Mouse (Mus musculus) cortical plate, adult 2 months (tissue): ENCODE results near the gene Atl2. TPM values are rescaled to one million over a fixed set of nuclear protein-coding genes. Genes with fewer than 3 reads are reported as not detected.
A peak's percentile ranks its signal among the peaks of the same experiment; 100 is the strongest.

ENCODE experiments used
- H3K27ac ChIP-seq: fragments of 200-500 bp; 2 replicates; pipeline ENCODE4 v1.5.1; 2012; ENCODE audit warnings: low read length, control low read depth, inconsistent platforms; ENCODE audit not compliant: insufficient read depth
- H3K4me1 ChIP-seq: fragments of 200-500 bp; 2 replicates; pipeline ENCODE4 v1.6.1; 2011; ENCODE audit warnings: low read length; ENCODE audit not compliant: control insufficient read depth, insufficient read depth
- H3K4me3 ChIP-seq: fragments of 200-500 bp; 2 replicates; pipeline ENCODE4 v1.5.1; 2011; ENCODE audit warnings: mild to moderate bottlenecking, low read length, control low read depth; ENCODE audit not compliant: insufficient read depth
- CTCF ChIP-seq: fragments of 200-500 bp; IDR thresholded peaks from 2 replicates; pipeline ENCODE4 v1.5.1; 2011; ENCODE audit warnings: mild to moderate bottlenecking, control low read depth, low read length; ENCODE audit not compliant: insufficient read depth; ENCODE audit errors: extremely low read depth
- POLR2A ChIP-seq: fragments of 200-500 bp; IDR thresholded peaks from 2 replicates; pipeline ENCODE4 v1.6.1; 2011; ENCODE audit warnings: mild to moderate bottlenecking, low read length, control low read depth; ENCODE audit not compliant: insufficient read depth; ENCODE audit errors: extremely low read depth
- polyA plus RNA-seq: library from polyadenylated mRNA; depleted of rRNA; stranded (reverse); fragments of >200 nt; gene quantifications from 2 replicates; pipeline ENCODE4 v1.2.3, GENCODE M21; 2012; rRNA removed

Gene Atl2
- 41.6 and 43.1 TPM in 2 replicates for polyA plus RNA-seq

GRCm38 (mm10) chr17:79895911-79896423 is at the start of gene Atl2:
Atl2 (minus strand) TSS chr17:79896123.
- H3K4me1 ChIP-seq: peaks cover 3% of the 10 kb centered on the region; the same call in 1 of the 2 replicates
- peak within 1 kb of the TSS; percentile 93 for H3K27ac ChIP-seq
- H3K4me3 ChIP-seq: peak within 1 kb of the TSS; percentile 76
- no peak for TF ChIP-seq CTCF
- peak; percentile 73 for TF ChIP-seq POLR2A

GRCm38 (mm10) chr17:79944851-79945250 is 48.9 kb upstream of the Atl2 start:
- H3K27ac ChIP-seq: no peak overlapping the region
- no peak overlapping the region for H3K4me3 ChIP-seq
- H3K4me1 ChIP-seq: peaks cover 4% of the 10 kb centered on the region; the same call in 1 of the 2 replicates
- no peak for TF ChIP-seq CTCF
- TF ChIP-seq POLR2A: no peak

- Histone ChIP-seq H3K4me1 (no peaks in the 10 kb centered on the region), H3K4me3 (no peak overlapping the region), H3K27ac (no peak overlapping the region)
- TF ChIP-seq CTCF (no peak), POLR2A (no peak)
These were observed 46.5 kb upstream of the Atl2 start for GRCm38 (mm10) chr17:79942418-79942817.

GRCm38 (mm10) chr17:79939133-79939532 is 43.2 kb upstream of the Atl2 start:
- Histone ChIP-seq H3K4me3 (no peak overlapping the region), H3K27ac (no peak overlapping the region), H3K4me1 (no peaks in the 10 kb centered on the region)
- TF ChIP-seq POLR2A (no peak), CTCF (no peak)

GRCm38 (mm10) chr17:79937921-79938601 is 42.1 kb upstream of the Atl2 start:
- Histone ChIP-seq H3K4me1 (no peaks in the 10 kb centered on the region), H3K27ac (no peak overlapping the region), H3K4me3 (no peak overlapping the region)
- no peak for TF ChIP-seq POLR2A
- no peak for TF ChIP-seq CTCF

DNA sequence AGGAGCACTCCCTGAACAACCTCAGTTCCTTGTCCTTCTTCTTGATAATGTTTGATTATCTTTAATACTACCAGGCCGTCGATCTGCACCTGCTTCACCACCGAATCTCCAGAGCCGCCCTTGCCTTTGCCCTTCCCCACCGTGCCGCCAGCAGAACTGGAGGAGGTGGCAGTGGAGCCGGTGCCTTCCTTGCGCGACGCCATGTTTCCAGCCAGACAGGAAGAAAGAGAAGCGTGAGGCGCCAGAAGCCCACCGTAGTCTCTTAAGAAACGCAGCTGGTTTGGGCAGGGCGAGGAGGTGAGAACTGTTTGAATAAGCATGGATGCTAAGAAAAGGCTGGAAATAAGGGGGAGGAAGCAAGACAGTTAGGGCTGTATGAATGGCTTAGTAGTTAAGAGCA is 38.4 kb upstream of the Atl2 start:
- no peak for TF ChIP-seq CTCF
- TF ChIP-seq POLR2A: no peak
- Histone ChIP-seq H3K4me3 (no peak overlapping the region), H3K27ac (no peak overlapping the region), H3K4me1 (no peaks in the 10 kb centered on the region)

DNA sequence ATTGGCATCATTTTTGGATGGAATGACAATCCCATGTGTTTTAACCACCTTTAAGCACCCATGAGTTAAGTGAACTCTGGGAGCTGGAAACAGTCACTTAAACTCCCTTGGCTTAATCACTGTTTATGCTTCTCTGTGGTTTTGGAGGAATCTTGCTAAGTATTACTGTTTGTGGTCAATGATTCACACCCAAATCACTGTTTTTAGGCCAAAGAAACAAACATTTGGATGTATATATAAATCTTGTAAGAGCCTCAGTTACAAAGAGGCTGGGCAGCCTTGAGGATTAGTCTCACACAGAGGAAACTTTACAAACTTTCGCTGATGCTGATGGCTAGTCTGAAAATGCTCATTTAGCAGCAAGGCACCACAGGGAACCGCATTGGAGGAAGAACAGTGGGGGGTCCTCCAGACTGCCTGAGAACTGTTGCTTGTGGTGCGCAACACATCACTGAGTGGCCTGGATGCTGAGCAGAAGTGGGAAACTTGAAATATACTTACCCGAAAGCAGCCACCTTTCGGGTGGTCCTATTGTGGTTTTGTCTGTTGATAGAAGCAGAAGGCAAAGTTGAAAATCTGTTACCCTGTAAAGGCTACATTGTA is 36.9 kb upstream of the Atl2 start:
- no peaks in the 10 kb centered on the region for H3K4me1 ChIP-seq
- TF ChIP-seq CTCF (no peak), POLR2A (no peak)
- H3K4me3 ChIP-seq: no peak overlapping the region
- no peak overlapping the region for H3K27ac ChIP-seq

DNA sequence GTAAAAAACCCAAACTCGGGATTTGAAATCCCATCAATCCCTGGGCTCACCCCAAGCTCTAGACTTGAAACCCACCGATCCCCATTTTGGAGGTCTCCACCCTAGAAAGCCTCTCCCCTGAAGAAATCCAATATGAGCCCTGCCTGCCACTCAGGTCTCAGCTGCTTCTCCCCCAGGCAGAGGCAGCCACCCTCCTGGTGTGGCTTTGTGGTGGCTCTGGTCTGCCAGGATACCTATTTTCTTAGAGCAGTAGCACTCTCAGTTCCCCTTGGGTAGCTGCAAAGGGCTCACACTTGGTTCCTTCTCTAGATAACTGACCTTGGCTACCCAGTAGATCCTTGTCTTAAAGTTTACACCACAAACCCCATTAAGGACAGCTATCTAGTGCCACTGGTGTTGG is 31.2 kb upstream of the Atl2 start:
- Histone ChIP-seq H3K4me3 (no peak overlapping the region), H3K4me1 (no peaks in the 10 kb centered on the region), H3K27ac (no peak overlapping the region)
- TF ChIP-seq POLR2A: no peak

GRCm38 (mm10) chr17:79926486-79926885 is 30.6 kb upstream of the Atl2 start:
- H3K27ac ChIP-seq: no peak overlapping the region
- H3K4me1 ChIP-seq: no peaks in the 10 kb centered on the region
- TF ChIP-seq POLR2A (no peak), CTCF (no peak)
- H3K4me3 ChIP-seq: no peak overlapping the region

GRCm38 (mm10) chr17:79925865-79926421 is 30.0 kb upstream of the Atl2 start:
- H3K4me1 ChIP-seq: no peaks in the 10 kb centered on the region
- no peak overlapping the region for H3K27ac ChIP-seq
- no peak overlapping the region for H3K4me3 ChIP-seq
- no peak for TF ChIP-seq CTCF
- no peak for TF ChIP-seq POLR2A

DNA sequence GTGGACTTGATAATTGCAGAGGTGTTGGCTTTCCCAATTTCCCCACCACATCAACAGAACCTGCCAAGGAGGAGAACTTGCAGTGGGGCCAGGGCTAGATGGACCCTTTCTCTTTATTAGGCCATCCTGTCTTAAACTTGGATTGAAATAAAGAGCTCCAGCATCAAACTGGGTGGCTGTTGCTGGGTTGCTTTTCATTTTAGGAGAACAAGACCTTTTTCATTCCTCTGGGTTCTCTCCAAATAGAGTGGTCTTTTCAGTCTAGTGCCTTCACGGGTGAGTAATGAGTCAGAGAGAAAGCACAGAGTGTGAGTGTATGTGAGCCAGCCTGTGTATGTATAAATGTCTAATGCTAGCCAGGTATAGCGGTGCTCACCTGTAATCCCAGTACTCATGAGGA is 24.4 kb upstream of the Atl2 start:
- Histone ChIP-seq H3K27ac (peak overlapping the region; percentile 77), H3K4me1 (no peaks in the 10 kb centered on the region; the same call in 1 of the 2 replicates), H3K4me3 (no peak overlapping the region)
- TF ChIP-seq POLR2A (no peak), CTCF (no peak)
